Mouse (Mus musculus) thymus, postnatal 36 days (tissue): Measurements from ENCODE around the gene Utp6.
"Not testable (repeated sequence)": the region's sequence is repeated elsewhere in the genome, so short reads cannot be mapped to it uniquely, and the experiment has no call there.

Source experiments
- DNase-seq, 2 experiments: peaks; one replicate each; pipeline ENCODE4 v3.0.0; 2022; ENCODE audit warnings: mixed read lengths in 2 of 2

Gene Utp6

DNA sequence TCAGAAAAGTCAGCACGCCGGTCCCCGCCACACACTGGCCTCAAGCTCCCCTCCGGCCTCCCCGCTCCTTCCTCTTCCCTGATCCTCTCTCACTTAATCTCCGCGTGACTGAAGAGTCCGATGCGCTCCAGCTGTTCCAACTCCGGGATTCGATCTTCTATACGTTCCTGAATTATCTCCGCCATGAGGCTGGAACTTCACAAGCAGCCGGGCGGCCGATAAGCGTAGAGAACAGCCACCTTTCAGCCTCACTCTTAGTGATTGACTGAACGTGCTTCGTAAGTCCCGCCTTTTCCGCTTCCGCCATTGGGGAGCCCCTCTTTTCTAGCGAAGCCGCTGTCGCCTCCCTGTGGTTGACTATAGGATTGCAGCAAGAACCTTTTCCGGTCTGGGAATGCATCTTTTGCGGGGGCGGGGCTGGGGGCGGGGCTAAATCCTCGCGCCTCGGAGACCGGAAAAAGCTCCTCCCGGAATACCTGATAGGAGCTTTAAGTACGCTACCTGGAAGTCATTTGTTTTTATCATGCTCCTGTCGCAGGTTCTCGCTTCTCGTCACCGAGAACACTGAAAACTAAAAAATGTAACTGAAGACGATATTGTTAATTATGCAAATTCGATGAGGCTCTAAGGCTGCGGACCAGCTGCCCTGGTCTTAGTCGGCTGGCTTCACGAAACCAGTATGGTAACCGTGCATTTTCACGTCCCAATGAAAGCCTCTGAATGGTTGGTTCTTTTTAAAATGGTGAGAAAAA, at the start of gene Utp6:
Utp6 (minus strand) TSS at position 266 of the 752 bp plus-strand sequence.
- peak; percentile 98 to 99 for DNase-seq

GRCm38 (mm10) chr11:79994271-79994988, 32.2 kb upstream of the Utp6 start:
- DNase-seq, result no peak

DNA sequence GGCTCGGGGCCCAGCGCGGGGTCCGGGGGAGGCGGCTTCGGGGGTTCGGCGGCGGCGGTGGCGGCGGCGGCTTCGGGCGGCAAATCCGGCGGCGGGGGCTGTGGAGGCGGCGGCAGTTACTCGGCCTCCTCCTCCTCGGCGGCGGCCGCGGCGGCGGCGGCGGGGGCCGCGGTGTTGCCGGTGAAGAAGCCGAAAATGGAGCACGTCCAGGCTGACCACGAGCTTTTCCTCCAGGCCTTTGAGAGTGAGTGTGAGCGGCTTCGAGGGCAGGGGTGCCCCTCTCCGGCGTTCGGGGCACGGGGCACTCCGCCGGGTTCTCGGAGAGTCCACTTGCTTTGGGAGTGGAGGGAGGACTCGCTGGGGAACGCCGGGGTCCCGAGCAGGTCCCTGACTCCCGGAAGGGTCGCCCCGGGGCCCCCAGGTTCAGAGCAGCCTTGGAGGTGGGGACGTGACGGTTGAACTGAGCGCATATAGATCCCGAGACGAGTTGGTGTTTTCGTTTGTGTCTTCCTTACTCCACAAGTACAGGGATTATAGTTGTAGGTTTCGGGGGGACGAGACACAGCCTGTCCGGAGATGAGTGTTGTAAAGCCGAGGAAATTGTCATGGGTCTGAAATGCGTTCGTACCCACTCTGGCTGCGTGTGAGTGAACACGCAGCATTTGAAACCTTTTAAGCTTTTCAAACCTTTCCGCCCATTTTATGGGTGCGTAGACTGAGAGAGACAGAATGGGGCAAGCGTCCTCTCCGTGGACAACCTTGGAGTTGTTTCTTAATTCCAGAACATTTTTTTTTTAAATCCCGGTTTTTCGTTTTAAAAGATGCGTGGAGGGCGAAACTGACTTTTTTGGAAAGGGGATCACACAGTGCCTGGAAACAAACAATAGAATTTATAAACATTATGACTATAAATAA, 31.4 kb upstream of the Utp6 start:
- peak in 1 of 2 experiments; percentile 49 for DNase-seq

- DNase-seq, result peak; percentile 94 to 96
Measured at GRCm38 (mm10) chr11:79992592-79993355, 30.6 kb upstream of the Utp6 start, which contains the start of gene Suz12. TSS of gene Suz12 (plus strand) at chr11:79993106.

DNA sequence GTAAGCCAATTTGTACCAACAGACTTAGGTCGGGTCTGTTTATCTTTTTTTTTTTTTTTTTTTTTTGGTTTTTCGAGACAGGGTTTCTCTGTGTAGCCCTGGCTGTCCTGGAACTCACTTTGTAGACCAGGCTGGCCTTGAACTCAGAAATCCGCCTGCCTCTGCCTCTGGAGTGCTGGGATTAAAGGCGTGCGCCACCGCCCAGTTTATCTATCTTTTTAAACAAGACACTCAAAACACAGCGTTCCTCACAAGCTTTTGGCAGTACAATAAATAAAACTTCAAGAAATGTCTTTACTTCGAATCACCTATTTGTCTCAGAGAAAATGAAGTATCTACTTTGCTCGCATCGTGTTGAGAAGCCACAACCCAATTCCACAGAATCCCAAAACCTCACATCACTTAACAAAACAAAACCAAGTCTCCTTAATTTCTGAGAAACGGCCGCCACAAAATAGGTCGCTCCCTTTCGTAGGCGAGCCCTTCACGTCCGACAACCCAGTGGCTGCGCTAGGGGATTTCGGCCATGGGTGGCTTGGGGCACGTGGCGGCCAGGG, 29.9 kb upstream of the Utp6 start:
- DNase-seq, result no peak

GRCm38 (mm10) chr11:79991600-79991999, 29.4 kb upstream of the Utp6 start:
- DNase-seq, result no peak

- DNase-seq, result no peak
Measured at GRCm38 (mm10) chr11:79990120-79990519, 27.9 kb upstream of the Utp6 start.

- DNase-seq, result no peak
Measured at GRCm38 (mm10) chr11:79987896-79988295, 25.7 kb upstream of the Utp6 start.

- no peak for DNase-seq
Measured at GRCm38 (mm10) chr11:79986886-79987285, 24.7 kb upstream of the Utp6 start.

DNA sequence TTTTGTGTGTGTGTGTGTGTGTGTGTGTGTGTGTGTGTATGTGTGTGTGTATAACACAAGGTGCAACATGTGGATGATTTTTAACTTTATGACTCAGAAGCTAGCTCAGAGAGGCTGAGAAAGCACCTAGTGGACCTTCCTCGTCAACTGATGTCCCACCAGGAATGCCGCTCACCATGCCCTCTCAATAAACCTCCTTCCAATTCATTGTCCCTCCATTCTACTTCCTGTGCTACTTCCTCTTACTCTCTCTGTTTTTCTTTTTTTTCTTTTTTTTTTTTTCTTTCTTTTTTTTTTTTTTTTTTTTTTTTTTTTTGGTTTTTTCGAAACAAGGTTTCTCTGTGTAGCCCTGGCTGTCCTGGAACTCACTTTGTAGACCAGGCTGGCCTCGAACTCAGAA, 15.6 kb upstream of the Utp6 start:
- not testable (repeated sequence) for DNase-seq

DNA sequence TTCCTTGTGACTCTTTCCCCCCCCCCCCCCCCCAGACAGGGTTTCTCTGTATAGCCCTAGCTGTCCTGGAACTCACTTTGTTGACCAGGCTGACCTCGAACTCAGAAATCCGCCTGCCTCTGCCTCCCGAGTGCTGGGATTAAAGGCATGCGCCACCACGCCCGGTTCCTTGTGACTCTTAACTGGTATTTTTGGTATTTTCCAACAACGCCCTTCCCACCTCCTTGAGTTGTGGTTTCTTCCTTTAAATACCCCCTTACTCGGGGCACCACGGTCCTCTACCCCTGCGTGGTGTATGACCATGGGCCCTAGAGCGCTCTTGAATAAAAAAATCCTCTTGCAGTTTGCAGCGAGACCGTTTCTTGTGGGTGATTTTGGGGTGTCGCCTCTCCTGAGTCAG, 14.9 kb upstream of the Utp6 start:
- DNase-seq, result not testable (repeated sequence)

GRCm38 (mm10) chr11:79976645-79977044, 14.5 kb upstream of the Utp6 start:
- DNase-seq, result not testable (repeated sequence)

DNA sequence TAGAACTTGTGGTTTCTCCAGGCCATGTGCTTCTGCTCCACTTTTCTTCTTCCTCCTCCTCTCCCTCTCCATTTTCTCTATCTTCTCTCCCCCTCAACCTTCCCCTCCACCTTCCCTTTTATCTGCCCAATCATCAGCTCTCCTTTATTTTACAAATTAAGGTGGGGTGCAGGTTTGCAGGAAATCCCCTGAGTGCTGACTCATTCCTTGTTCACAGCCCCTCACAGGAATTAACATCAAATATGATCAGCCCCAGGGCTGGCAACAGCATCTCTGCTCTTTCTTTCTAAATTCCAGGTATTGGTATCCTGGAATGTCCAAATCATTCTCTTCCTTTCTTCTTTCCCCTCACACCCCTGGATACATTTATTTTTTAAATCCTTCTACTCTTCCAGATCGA, 14.0 kb upstream of the Utp6 start:
- no peak for DNase-seq

DNA sequence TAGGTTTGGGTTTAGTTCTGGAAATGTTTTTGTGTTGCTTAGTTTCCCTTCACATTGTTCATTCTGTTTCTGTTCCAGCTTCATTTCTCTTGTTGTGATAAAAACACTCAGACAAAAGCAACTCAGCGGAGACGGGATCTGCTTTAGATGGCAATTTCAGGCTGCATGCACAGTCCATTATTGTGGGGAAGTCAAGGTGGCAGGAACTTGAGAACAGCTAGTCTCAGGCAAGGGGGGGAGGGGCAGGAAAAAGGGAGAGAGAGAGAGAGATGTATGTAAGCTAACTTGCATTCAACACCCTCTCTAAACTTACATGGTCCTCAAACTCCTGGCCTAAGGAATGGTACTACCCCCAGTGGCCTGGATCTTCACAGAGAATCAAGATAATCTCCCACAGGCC, 13.2 kb upstream of the Utp6 start:
- no peak for DNase-seq

- peak; percentile 29 to 30 for DNase-seq
Measured at GRCm38 (mm10) chr11:79973626-79974476, 11.7 kb upstream of the Utp6 start.

DNA sequence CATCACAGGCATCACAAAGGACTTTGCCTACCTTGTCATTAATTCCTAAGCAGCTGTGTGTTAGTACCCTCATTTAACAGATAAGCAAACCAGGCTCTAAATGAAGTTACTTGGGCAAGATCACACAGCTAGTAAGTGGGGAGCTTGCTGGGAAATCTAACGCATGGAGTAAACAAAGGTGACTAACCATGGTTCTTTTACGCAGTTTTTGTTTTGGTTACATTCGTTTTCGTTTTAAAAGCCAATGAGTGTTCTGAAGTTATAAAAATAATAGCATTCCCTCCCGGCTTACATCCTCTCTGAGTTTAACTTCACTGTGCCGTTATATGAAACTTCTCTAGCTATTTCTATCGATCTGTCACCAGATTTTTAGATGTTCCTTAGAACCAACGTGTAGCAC, 10.9 kb upstream of the Utp6 start:
- DNase-seq, result no peak

GRCm38 (mm10) chr11:79967752-79968151, 5.6 kb upstream of the Utp6 start:
- DNase-seq, result no peak

DNA sequence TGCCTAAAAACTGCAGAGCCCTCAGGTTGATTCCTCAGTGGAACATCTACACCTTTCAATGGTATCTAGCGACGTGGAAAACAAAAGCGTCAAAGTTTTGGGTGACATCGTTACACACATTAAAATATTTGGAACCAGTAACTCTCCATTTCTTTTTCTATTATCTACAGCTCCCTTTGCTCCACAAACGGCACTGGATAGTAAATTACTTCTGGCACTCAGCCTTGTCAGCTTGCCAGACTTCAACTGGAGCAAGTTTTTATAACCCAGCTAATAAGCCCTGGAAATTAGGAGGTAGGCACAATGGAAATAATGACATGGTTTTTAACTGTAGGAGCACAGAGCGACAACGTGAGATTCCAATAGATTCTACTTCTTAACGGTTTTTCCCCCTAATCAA, 3.7 kb upstream of the Utp6 start:
- no peak for DNase-seq

DNA sequence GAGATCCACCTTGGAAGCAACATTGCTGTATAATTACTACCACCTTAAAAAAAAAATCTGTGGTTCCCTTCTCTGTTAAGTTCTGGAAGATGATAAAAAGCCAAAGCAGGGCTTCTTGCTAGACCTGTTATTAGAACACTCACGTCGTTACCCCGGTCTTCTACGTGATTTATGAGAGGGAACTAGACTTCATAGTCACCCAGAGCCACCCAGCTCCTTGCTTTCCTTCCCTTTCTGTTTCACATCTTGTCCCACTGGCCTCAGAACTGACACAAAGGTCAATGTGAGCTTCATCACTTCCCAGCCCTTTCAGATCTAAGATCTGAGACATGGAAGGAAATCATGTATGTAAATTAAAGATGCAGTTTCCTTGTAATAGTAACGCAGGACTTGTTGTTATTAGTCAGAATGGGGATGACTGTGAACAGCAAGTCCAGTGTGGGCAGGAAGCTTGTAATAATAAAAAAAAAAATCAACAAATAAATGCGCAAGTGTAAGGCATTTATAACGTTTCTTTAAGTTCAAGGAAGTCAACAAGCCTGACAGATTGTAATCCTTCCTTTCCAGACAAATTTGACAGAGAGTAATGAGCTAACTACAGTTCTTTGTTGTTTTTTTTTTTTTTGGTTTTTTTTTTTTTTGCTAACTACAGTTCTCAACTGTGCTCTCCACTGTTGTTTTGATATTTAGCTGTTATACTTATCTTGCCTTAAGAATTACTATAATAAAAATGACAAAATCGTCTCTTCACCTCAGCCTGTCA, 1.2 kb upstream of the Utp6 start:
- no peak for DNase-seq

DNA sequence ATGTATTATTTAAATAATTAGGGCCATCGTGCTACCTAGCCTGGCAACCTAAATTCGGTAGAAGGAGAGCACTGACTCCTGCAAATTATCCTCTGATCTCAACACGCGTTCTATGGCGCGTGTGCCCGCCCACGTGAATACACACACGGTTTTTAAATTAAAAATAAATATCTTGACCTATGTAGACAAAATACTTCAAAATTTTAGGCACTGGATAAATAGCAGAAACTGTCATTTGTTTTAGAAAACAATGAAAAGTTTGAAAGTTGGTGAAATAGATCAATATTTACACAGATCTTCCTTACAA, 640 bp upstream of the Utp6 start:
- DNase-seq, result no peak
